Mouse (Mus musculus): ENCODE measurements around the gene Nebl. TPM values are rescaled to one million over a fixed set of nuclear protein-coding genes. Genes with fewer than 3 reads are reported as not detected.
A peak's percentile ranks its signal among the peaks of the same experiment; 100 is the strongest.

Gene Nebl
- polyA plus RNA-seq, 1 experiment from 2014 or later, result 3.6 TPM

DNA sequence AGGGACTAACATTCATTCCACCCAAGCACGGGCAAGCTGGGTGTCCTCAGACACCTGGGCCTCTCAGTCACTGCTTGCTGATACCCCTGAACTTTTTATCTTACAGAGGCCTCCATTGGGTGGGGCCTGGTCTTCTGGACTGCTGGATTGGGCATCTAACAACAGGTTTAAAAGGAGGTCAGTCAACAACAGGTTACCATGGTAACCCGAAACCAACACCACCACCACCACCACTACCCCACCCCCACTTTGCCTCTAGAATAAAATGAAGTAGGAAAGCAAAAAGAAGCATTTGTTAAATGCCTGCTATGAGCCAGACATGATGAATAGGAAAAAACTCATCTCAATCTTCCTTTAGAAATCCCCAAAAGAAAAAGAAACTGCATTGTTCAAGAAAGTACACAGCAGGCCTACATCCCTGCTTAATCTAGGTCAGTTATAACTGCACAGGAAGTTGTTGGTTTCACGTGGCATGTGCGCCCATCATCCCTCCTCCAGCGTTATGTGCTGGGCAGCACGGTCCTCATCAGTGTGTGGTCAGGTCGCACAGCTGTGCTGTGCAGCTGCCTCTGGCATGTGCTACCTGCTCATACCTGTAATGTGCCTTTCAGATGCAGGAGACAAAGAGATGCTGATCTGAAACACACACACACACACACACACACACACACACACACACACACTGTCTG is 28.6 kb downstream of the Nebl start:
- H3K36me3 ChIP-seq (replicated peaks), result no peaks in the 10 kb centered on the region
- no peaks in the 10 kb centered on the region for H3K9me3 ChIP-seq
- H3K4me1 ChIP-seq, result peaks cover 58% of the 10 kb centered on the region
- DNase-seq (ENCODE audit: extremely low spot score, low spot score), result peak; percentile 25
- H3K4me3 ChIP-seq, result no peak overlapping the region
- 70% methylated on average over 7 of the region's 7 CpGs for WGBS
- H3K27ac ChIP-seq, result 0 out of 2 replicates have a peak overlapping the region, but pooled peaks have one; percentile 35
- H3K27me3 ChIP-seq (ENCODE audit: poor library complexity, severe bottlenecking), result no peaks in the 10 kb centered on the region

DNA sequence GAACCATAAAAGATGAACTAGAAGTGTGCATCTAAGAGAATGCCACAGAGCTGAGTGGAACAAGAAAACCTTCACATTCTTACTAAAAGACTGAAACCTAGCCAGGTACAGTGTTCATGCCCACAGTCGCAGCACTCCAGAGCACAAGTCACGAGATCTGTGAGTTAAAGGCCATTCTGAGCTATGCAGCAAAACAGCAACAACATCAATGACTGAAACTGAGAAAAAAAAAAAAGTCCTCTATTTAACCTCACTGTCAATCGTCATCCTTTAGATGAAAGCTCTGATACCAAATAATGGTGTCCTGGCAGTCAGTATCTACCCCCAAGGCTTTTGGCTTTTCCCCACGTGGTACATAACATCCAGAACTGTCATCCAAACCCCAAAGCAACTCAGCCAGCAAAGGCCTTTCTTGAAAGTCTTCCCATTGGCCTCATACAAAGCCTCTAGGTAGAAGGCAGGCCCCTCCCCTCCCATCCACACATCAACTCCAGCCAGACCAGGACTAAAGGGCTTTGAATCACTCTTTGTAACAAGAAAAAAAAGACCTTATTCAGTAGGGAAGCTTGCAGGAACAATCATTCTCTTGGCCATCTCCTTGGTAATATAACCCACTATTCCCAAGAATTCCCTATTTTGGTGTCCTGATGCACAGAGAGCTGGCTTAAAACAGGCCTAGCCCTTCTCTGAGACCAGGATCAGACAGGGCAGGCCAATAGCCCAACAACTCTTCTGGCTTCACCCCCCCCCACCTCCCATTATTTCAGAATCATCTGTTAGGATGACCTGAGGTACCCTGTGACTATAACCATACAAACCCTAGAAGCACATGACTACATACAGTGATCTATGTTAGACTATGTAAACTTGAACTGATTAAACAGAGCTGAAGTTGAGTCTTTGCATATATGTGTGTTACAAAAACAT is 32.8 kb downstream of the Nebl start:
- H3K27ac ChIP-seq, result no peak overlapping the region
- no peaks in the 10 kb centered on the region for H3K36me3 ChIP-seq (replicated peaks)
- peaks cover 50% of the 10 kb centered on the region for H3K4me1 ChIP-seq
- no peak for DNase-seq (ENCODE audit: extremely low spot score, low spot score)
- WGBS, result 49% methylated on average over 4 of the region's 4 CpGs
- no peak overlapping the region for H3K4me3 ChIP-seq
- no peaks in the 10 kb centered on the region for H3K27me3 ChIP-seq (ENCODE audit: poor library complexity, severe bottlenecking)
- H3K9me3 ChIP-seq, result no peaks in the 10 kb centered on the region

DNA sequence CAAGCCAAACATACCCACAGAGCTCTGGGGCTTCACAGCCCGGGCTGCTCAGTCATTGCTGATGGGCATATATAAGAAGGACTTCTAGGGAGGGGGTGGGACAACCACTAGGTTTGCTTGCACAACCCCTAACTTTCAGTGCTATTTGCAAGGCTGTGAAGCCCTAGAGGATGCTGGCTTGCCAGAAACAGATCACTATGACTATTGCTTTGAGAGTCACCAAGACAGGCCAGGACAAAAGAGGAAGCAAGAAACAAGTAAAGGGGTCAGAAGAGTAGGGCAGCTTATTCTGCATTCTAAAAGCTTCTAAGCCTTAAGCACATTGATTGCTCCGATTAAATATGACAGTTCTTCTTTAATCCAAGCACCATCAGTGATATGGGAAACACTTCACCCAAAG is 38.3 kb downstream of the Nebl start:
- no peak overlapping the region for H3K4me3 ChIP-seq
- H3K36me3 ChIP-seq (replicated peaks), result no peaks in the 10 kb centered on the region
- 89% methylated on average over 2 of the region's 2 CpGs for WGBS
- DNase-seq (ENCODE audit: extremely low spot score, low spot score), result no peak
- peaks cover 5% of the 10 kb centered on the region; the same call in 1 of the 2 replicates for H3K4me1 ChIP-seq
- H3K27me3 ChIP-seq (ENCODE audit: poor library complexity, severe bottlenecking), result no peaks in the 10 kb centered on the region
- no peaks in the 10 kb centered on the region for H3K9me3 ChIP-seq
- no peak overlapping the region for H3K27ac ChIP-seq

DNA sequence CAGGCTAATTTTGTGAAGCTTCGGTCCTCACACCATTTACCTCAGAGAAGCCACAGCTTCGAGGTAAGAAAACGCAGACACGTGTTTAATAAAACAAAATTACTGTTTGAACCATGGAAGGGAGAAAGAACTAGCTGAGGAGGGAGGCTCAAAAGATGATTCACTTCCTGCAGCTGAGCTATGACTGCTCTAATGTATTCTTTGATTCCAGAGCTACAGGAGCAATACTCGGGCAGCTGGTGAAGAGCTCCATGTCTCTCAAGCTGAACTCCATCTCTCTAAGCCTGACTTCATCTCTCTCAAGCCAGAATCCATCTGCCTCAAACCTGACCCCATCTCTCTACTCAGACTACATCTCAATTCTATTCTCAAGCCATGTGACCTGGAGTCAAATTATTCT is 41.0 kb downstream of the Nebl start:
- no peaks in the 10 kb centered on the region for H3K36me3 ChIP-seq (replicated peaks)
- no peak for DNase-seq (ENCODE audit: extremely low spot score, low spot score)
- H3K4me1 ChIP-seq, result no peaks in the 10 kb centered on the region
- no peaks in the 10 kb centered on the region for H3K27me3 ChIP-seq (ENCODE audit: poor library complexity, severe bottlenecking)
- H3K4me3 ChIP-seq, result no peak overlapping the region
- WGBS, result 96% methylated on average over 5 of the region's 5 CpGs
- no peak overlapping the region for H3K27ac ChIP-seq
- H3K9me3 ChIP-seq, result no peaks in the 10 kb centered on the region

DNA sequence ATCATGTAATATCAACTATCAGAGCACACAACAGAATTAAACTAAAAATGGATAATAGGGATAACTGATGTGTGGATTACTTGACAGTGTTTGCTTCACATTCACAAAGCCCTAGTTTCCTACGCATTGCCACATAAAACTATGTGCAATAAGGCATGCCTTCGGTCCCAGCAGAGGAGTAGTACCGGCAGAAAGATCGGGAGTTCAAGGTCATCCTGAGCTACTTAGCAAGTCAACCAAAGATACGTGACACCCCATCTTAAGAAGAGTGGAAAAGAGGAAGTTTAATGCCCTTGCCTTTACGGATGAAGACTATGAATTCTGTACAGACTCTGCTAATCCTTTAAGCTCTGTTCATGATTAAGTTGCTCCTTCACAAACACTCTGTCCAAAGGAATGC is 44.1 kb downstream of the Nebl start:
- no peaks in the 10 kb centered on the region for H3K27me3 ChIP-seq (ENCODE audit: poor library complexity, severe bottlenecking)
- 85% methylated on average over 6 of the region's 6 CpGs for WGBS
- H3K27ac ChIP-seq, result no peak overlapping the region
- no peaks in the 10 kb centered on the region for H3K36me3 ChIP-seq (replicated peaks)
- H3K4me3 ChIP-seq, result no peak overlapping the region
- no peaks in the 10 kb centered on the region for H3K9me3 ChIP-seq
- no peak for DNase-seq (ENCODE audit: extremely low spot score, low spot score)
- no peaks in the 10 kb centered on the region for H3K4me1 ChIP-seq

DNA sequence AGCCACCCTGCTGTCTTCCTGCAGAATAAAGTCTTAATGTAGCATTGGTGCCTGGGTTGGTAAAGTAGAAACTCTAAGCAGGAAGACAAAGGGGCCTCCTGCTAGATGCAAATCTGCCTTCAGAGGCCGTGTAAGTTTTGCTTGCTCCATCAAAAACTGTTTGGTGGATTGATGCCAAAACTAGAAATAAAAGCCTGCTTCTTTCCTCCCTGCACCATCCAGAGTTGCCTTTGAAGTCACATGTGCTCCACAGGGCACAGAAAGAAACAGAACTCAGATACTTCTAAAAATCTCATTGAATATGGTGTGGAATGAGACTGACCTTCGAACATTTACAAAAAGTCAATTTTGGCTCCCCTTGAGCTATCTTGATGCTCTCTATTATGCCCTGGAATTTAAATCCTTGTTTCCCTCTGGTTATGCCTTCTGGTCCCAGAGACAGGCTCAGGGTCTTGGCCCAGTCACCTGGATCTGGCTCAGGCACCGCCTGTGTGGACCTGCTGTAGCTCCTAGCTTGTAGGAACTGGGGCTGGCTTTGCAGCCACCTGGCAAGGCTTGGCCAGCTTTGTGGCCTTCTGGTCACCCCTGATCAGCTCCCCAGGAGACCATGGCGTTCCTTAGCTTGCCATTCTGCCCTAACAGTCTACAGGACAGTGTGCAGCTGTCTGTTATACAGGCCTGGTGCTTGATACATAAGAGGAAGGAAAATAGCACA is 47.8 kb downstream of the Nebl start:
- H3K9me3 ChIP-seq, result no peaks in the 10 kb centered on the region
- H3K4me3 ChIP-seq, result no peak overlapping the region
- no peak for DNase-seq (ENCODE audit: extremely low spot score, low spot score)
- no peak overlapping the region for H3K27ac ChIP-seq
- no peaks in the 10 kb centered on the region for H3K36me3 ChIP-seq (replicated peaks)
- 78% methylated on average over 4 of the region's 4 CpGs for WGBS
- H3K4me1 ChIP-seq, result no peaks in the 10 kb centered on the region
- H3K27me3 ChIP-seq (ENCODE audit: poor library complexity, severe bottlenecking), result no peaks in the 10 kb centered on the region

DNA sequence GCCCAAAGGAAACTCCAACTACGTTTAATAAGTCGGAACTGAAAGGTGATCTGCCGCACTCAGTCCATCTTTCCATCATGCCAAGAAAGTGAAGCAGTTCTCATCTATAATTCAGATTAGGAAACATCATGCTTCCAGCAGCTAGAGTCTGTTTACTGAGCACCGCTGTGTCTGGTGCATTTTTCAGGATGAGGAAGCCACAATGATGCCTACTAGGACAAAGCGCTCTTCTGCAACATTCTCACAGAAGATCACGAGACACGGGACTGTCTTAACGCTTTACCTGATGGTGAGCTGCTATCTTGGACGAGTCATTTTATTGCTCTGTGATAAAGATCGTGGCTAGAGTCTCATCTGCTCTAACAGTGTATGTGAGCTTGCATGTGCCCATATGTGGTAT is 59.1 kb downstream of the Nebl start:
- DNase-seq (ENCODE audit: extremely low spot score, low spot score), result no peak
- H3K4me3 ChIP-seq, result no peak overlapping the region
- H3K9me3 ChIP-seq, result no peaks in the 10 kb centered on the region
- no peaks in the 10 kb centered on the region for H3K36me3 ChIP-seq (replicated peaks)
- H3K27ac ChIP-seq, result no peak overlapping the region
- H3K27me3 ChIP-seq (ENCODE audit: poor library complexity, severe bottlenecking), result peaks cover 8% of the 10 kb centered on the region; the same call in 1 of the 2 replicates
- WGBS, result 94% methylated on average over 10 of the region's 10 CpGs
- peaks cover 34% of the 10 kb centered on the region for H3K4me1 ChIP-seq

DNA sequence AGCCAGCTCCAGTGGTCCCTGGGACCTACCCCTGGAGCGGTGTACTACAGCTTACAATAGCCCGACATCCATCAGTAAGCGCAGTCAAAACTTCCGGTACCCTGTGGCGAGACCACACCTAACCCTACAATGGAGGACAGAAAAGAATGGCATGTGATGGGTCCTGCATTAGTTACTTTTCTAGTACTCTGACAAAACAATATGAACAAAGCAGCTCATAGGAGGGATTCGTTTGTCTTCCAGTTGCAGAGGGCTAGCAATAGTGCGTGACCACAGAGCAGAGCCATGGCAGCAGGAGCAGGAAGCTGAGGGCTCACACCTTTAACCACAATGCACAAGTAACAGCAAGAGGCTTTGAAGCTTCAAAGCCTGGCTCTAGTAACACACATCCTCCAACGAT is 59.7 kb downstream of the Nebl start:
- no peaks in the 10 kb centered on the region for H3K9me3 ChIP-seq
- DNase-seq (ENCODE audit: extremely low spot score, low spot score), result no peak
- H3K4me1 ChIP-seq, result peaks cover 34% of the 10 kb centered on the region
- WGBS, result 85% methylated on average over 8 of the region's 8 CpGs
- no peak overlapping the region for H3K4me3 ChIP-seq
- H3K27ac ChIP-seq, result peak overlapping the region; percentile 72; the same call in 1 of the 2 replicates
- H3K27me3 ChIP-seq (ENCODE audit: poor library complexity, severe bottlenecking), result peaks cover 8% of the 10 kb centered on the region; the same call in 1 of the 2 replicates
- H3K36me3 ChIP-seq (replicated peaks), result no peaks in the 10 kb centered on the region

DNA sequence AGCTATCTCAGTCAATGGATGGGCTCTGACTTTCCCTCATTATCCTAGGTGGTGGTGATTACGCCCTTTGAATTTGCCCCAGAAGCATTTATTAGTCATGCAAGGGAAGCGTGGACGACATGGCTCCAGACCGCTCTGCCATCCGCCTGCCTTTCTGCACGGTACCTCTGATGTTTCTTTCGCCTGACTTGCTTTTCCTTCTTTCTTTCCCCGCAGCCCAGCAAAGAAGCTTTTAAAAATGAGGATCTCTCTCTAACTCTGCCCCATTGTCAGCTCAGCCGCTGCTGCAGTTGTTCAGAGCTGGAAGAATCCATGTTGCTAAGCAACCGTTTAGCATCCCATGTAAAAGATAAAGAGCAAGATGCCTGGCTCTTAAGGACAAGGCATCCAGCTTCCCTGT is 61.3 kb downstream of the Nebl start:
- H3K4me1 ChIP-seq, result peaks cover 34% of the 10 kb centered on the region
- peak; percentile 44 for DNase-seq (ENCODE audit: extremely low spot score, low spot score)
- peaks cover 8% of the 10 kb centered on the region; the same call in 1 of the 2 replicates for H3K27me3 ChIP-seq (ENCODE audit: poor library complexity, severe bottlenecking)
- H3K36me3 ChIP-seq (replicated peaks), result no peaks in the 10 kb centered on the region
- 12% methylated on average over 10 of the region's 10 CpGs for WGBS
- H3K9me3 ChIP-seq, result no peaks in the 10 kb centered on the region
- peak overlapping the region; percentile 71 for H3K27ac ChIP-seq
- H3K4me3 ChIP-seq, result peak overlapping the region; percentile 20; the same call in 1 of the 2 replicates

DNA sequence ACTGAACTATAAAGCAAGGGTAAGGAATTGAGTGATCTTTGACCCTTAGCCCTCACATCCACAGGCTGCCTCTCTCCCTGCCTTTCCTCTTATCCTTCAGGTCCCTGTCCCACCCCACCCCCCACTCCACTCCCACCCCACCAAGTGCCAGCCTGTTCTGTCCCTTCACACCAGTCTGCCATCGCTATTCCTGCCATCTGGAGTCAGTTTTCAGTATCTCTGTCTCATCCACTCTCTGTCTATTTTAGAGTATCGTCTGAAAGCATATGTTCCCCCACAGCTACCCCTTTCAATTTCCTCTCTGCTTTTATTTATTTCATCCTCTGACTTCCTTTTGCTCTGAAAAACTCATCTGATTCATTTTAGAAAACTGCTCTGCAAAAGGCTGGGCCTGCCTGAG is 62.3 kb downstream of the Nebl start:
- Histone ChIP-seq H3K4me3 (no peak overlapping the region), H3K9me3 (no peaks in the 10 kb centered on the region), H3K4me1 (peaks cover 34% of the 10 kb centered on the region), H3K36me3 (replicated peaks) (no peaks in the 10 kb centered on the region), H3K27me3 (ENCODE audit: poor library complexity, severe bottlenecking) (peaks cover 8% of the 10 kb centered on the region; the same call in 1 of the 2 replicates), H3K27ac (peak overlapping the region; percentile 71)
- no peak for DNase-seq (ENCODE audit: extremely low spot score, low spot score)
- WGBS, result 57% methylated on average over 2 of the region's 2 CpGs

DNA sequence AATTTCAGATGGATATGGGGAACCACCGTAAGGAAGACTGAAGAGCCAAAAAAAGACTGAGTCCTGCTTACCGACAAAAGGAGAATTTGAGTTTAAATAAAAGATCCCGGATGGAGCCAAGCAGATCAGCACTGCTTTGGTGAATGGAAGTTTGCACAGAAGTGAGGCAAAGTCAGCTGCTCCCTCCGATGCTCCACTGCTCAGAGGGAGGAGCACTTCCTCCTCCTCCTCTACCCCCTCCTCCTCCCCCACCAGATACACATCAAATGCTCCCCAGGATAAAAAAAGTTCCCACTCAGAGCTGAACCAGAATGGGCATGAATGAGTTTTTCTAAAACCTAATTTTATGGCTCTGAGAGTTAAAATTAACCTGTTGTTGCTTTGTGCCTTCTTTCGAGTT is 73.1 kb downstream of the Nebl start:
- Histone ChIP-seq H3K4me3 (no peak overlapping the region), H3K9me3 (peaks cover 4% of the 10 kb centered on the region; the same call in 1 of the 2 replicates), H3K27ac (no peak overlapping the region), H3K4me1 (no peaks in the 10 kb centered on the region), H3K27me3 (ENCODE audit: poor library complexity, severe bottlenecking) (no peaks in the 10 kb centered on the region), H3K36me3 (replicated peaks) (no peaks in the 10 kb centered on the region)
- no peak for DNase-seq (ENCODE audit: extremely low spot score, low spot score)
- WGBS, result 75% methylated on average over 5 of the region's 5 CpGs

DNA sequence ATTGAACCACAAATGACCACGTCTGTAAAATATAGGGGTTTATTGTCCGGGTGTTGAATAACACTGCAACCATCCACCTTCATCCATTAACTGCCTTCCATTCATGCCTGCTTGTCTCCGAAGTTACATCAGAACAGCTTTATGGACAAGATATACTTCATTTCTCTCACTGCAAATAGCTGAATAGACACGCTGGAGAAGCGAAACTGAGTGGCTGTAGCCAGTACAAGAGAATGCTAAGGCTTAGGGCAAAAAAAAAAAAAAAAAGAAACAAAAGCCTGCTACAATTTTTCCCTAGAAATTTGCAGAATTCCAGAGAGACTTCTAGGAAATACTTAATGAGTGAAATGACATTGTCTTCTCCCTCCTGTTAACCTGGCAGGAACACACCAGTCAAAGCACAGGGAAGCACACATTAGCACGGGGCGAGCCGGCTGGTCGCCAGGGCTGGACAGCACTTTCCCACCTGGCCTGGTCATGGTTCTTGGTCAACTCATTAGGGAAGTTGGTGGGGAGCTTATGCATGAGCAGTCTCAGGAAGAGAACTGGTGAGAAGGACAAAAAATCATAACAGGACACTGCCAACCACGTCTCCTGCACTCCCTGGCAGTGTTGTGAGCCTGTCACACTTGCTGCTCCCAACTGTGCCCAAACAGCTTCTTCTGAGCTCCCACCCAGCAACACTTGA is 81.0 kb downstream of the Nebl start:
- H3K4me1 ChIP-seq, result peaks cover 16% of the 10 kb centered on the region
- no peak for DNase-seq (ENCODE audit: extremely low spot score, low spot score)
- H3K27ac ChIP-seq, result no peak overlapping the region
- H3K4me3 ChIP-seq, result no peak overlapping the region
- H3K9me3 ChIP-seq, result peaks cover 4% of the 10 kb centered on the region; the same call in 1 of the 2 replicates
- no peaks in the 10 kb centered on the region for H3K27me3 ChIP-seq (ENCODE audit: poor library complexity, severe bottlenecking)
- no peaks in the 10 kb centered on the region for H3K36me3 ChIP-seq (replicated peaks)
- 63% methylated on average over 10 of the region's 10 CpGs for WGBS
